Mouse (Mus musculus): ENCODE measurements around the gene Slc22a27. TPM values are rescaled to one million over a fixed set of nuclear protein-coding genes. Genes with fewer than 3 reads are reported as not detected.
"Not testable (repeated sequence)": the region's sequence is repeated elsewhere in the genome, so short reads cannot be mapped to it uniquely, and the experiment has no call there.

Gene Slc22a27
- total RNA-seq (2015) (not detected in 2 replicates), total RNA-seq (2017) (not detected in 2 replicates)

GRCm38 (mm10) chr19:7965927-7966326 is at the start of gene Slc22a27:
Gene Slc22a27 (minus strand): TSS chr19:7966027.
- ATAC-seq (ENCODE audit: poor library complexity, severe bottlenecking) = not testable (repeated sequence)

GRCm38 (mm10) chr19:8011596-8011995 is 45.8 kb upstream of the Slc22a27 start:
- not testable (repeated sequence) for ATAC-seq (ENCODE audit: poor library complexity, severe bottlenecking)

GRCm38 (mm10) chr19:8009086-8009485 is 43.3 kb upstream of the Slc22a27 start:
- ATAC-seq (ENCODE audit: poor library complexity, severe bottlenecking) = not testable (repeated sequence)

GRCm38 (mm10) chr19:7968703-7969102 is 2.9 kb upstream of the Slc22a27 start:
- no peak for ATAC-seq (ENCODE audit: poor library complexity, severe bottlenecking)

GRCm38 (mm10) chr19:7966550-7966949 is 723 bp upstream of the Slc22a27 start:
- ATAC-seq (ENCODE audit: poor library complexity, severe bottlenecking) = not testable (repeated sequence)

- ATAC-seq (ENCODE audit: poor library complexity, severe bottlenecking) = not testable (repeated sequence)
These were observed 26.4 kb downstream of the Slc22a27 start for GRCm38 (mm10) chr19:7939391-7939790.

GRCm38 (mm10) chr19:7876626-7877025 is 89.2 kb downstream of the Slc22a27 start:
- ATAC-seq (ENCODE audit: poor library complexity, severe bottlenecking) = no peak

- no peak for ATAC-seq (ENCODE audit: poor library complexity, severe bottlenecking)
These were observed 136.0 kb downstream of the Slc22a27 start for GRCm38 (mm10) chr19:7829851-7830250.

Other genes with a start within 250 kb of the Slc22a27 start
- not detected in 2 replicates for gene Slc22a26, start 163.4 kb downstream of the Slc22a27 start, total RNA-seq (2015)
- gene Slc22a26, start 163.4 kb downstream of the Slc22a27 start, total RNA-seq (2017) = not detected in 2 replicates
- gene Slc22a28, start 166.0 kb upstream of the Slc22a27 start, total RNA-seq (2015) = not detected in 2 replicates
- gene Slc22a28, start 166.0 kb upstream of the Slc22a27 start, total RNA-seq (2017) = not detected in 2 replicates